Mouse (Mus musculus) lung, embryonic 16.5 days (tissue): ENCODE data around the gene Ngly1. TPM values are rescaled to one million over a fixed set of nuclear protein-coding genes. Genes with fewer than 3 reads are reported as not detected.

Source experiments
- ATAC-seq: fragments of 200-750 bp; cut with Nextera tagmentation; 2 replicates; pipeline ENCODE4 v1.8.0; 2017; ENCODE audit warnings: low read depth, mild to moderate bottlenecking, moderate library complexity
- H3K27ac ChIP-seq: fragments of 300-500 bp; sonication (generic); 2 replicates; pipeline ENCODE4 v1.5.1; 2014; ENCODE audit warnings: mild to moderate bottlenecking, control low read depth, low read length
- H3K27me3 ChIP-seq: fragments of 300-500 bp; sonication (generic); 2 replicates; pipeline ENCODE4 v1.6.1; 2014; ENCODE audit warnings: low read depth, low read length, mixed read lengths; ENCODE audit not compliant: control insufficient read depth, insufficient read depth
- H3K36me3 ChIP-seq: fragments of 300-500 bp; sonication (generic); 2 replicates; pipeline ENCODE4 v1.6.1; 2014; ENCODE audit warnings: low read length; ENCODE audit not compliant: control insufficient read depth, insufficient read depth
- H3K4me1 ChIP-seq: fragments of 300-500 bp; sonication (generic); replicated peaks from 2 replicates; pipeline ENCODE4 v1.6.1; 2014; ENCODE audit warnings: low read length, mixed read lengths; ENCODE audit not compliant: control insufficient read depth, insufficient read depth
- H3K4me2 ChIP-seq: fragments of 300-500 bp; sonication (generic); 2 replicates; pipeline ENCODE4 v1.6.1; 2014; ENCODE audit warnings: low read depth, low read length, control low read depth
- H3K4me3 ChIP-seq: fragments of 300-500 bp; sonication (generic); 2 replicates; pipeline ENCODE4 v1.5.1; 2014; ENCODE audit warnings: mild to moderate bottlenecking, low read length, control low read depth
- H3K9ac ChIP-seq: fragments of 300-500 bp; sonication (generic); 2 replicates; pipeline ENCODE4 v1.6.1; 2014; ENCODE audit warnings: low read length, control low read depth
- H3K9me3 ChIP-seq: fragments of 300-500 bp; sonication (generic); 2 replicates; pipeline ENCODE4 v1.6.1; 2016; ENCODE audit warnings: low read length; ENCODE audit not compliant: control insufficient read depth
- WGBS: fragments of 180-500 bp; shearing (Covaris S2); extraction: QIAGEN DNeasy Blood & Tissue Kit; methylation state at CpG from one replicate; pipeline ENCODE4 v1.1.7; 2014; 5-methylcytosine and 5-hydroxymethylcytosine counted together
- polyA plus RNA-seq: library from polyadenylated mRNA; unstranded; fragments of >200 nt; fragmentation: Nextera tagmentation; extraction: Ambion mirVana; gene quantifications from 2 replicates; pipeline ENCODE4 v1.2.1, GENCODE M21; 2015

Gene Ngly1
- polyA plus RNA-seq, 1 experiment from 2014 or later, result 36.9 TPM

GRCm38 (mm10) chr14:16334260-16334659, 85.2 kb downstream of the Ngly1 start:
- Histone ChIP-seq H3K27me3 (no peaks in the 10 kb centered on the region), H3K9me3 (no peaks in the 10 kb centered on the region), H3K4me1 (peaks cover 5% of the 10 kb centered on the region; the same call in 1 of the 2 replicates), H3K27ac (no peak overlapping the region), H3K36me3 (no peaks in the 10 kb centered on the region), H3K9ac (no peak overlapping the region), H3K4me2 (no peak overlapping the region), H3K4me3 (no peak overlapping the region)
- 79% methylated on average over 3 of the region's 3 CpGs for WGBS
- ATAC-seq, result no peak

- no peak for ATAC-seq
- no peak overlapping the region for H3K4me3 ChIP-seq
- WGBS, result 7% methylated on average over 3 of the region's 3 CpGs
- H3K36me3 ChIP-seq, result no peaks in the 10 kb centered on the region
- no peaks in the 10 kb centered on the region for H3K9me3 ChIP-seq
- H3K27ac ChIP-seq, result no peak overlapping the region
- no peak overlapping the region for H3K9ac ChIP-seq
- H3K27me3 ChIP-seq, result no peaks in the 10 kb centered on the region
- H3K4me1 ChIP-seq, result peaks cover 3% of the 10 kb centered on the region; the same call in 1 of the 2 replicates
- H3K4me2 ChIP-seq, result no peak overlapping the region
These were observed 86.8 kb downstream of the Ngly1 start for GRCm38 (mm10) chr14:16335835-16336417.

- no peaks in the 10 kb centered on the region for H3K36me3 ChIP-seq
- no peaks in the 10 kb centered on the region for H3K9me3 ChIP-seq
- WGBS, result 66% methylated on average over 9 of the region's 9 CpGs
- no peak overlapping the region for H3K4me3 ChIP-seq
- H3K27me3 ChIP-seq, result no peaks in the 10 kb centered on the region
- H3K27ac ChIP-seq, result no peak overlapping the region
- H3K9ac ChIP-seq, result no peak overlapping the region
- H3K4me1 ChIP-seq, result no peaks in the 10 kb centered on the region
- ATAC-seq, result no peak
- no peak overlapping the region for H3K4me2 ChIP-seq
These were observed 98.4 kb downstream of the Ngly1 start for GRCm38 (mm10) chr14:16347505-16347904.

GRCm38 (mm10) chr14:16359704-16360103, 110.6 kb downstream of the Ngly1 start:
- no peaks in the 10 kb centered on the region for H3K36me3 ChIP-seq
- H3K4me3 ChIP-seq, result no peak overlapping the region
- H3K9me3 ChIP-seq, result no peaks in the 10 kb centered on the region
- H3K27ac ChIP-seq, result no peak overlapping the region
- no peak overlapping the region for H3K4me2 ChIP-seq
- WGBS, result 57% methylated on average over 1 of the region's 1 CpGs
- no peak overlapping the region for H3K9ac ChIP-seq
- ATAC-seq, result no peak
- no peaks in the 10 kb centered on the region for H3K27me3 ChIP-seq
- peaks cover 7% of the 10 kb centered on the region; the same call in 1 of the 2 replicates for H3K4me1 ChIP-seq

Other genes with a start within 250 kb of the Ngly1 start
- gene Oxsm, start 528 bp downstream of the Ngly1 start, polyA plus RNA-seq, result 3.3 and 3.7 TPM in 2 replicates
- gene Top2b, start 115.9 kb downstream of the Ngly1 start, polyA plus RNA-seq, result 36.1 and 45.6 TPM in 2 replicates